Mouse (Mus musculus): ENCODE results near the gene Megf9. TPM values are rescaled to one million over a fixed set of nuclear protein-coding genes. Genes with fewer than 3 reads are reported as not detected.

Megf9 gene
- polyA plus RNA-seq, 1 experiment from 2014 or later, result 10.5 TPM

DNA sequence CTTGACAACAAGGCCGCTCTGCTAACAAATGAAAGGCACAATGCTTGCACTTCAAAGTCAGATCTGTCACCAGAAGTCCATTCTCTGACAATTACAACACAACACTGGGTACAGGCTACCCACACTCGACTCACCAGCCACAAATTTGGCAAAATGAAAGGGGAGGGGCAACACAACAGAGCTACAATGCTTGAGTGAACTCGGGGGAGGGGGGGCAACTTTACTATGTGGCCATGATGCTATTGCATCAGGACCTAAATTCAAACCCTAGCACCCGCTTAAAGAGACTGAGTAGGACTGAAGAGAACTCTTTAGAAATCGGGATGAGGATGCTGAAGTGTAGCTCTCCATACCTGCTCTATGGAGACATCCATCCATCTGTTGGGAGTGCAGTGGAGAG lies 135.3 kb downstream of the Megf9 start:
- no peak overlapping the region for H3K4me3 ChIP-seq (ENCODE audit: low read depth, low read length)
- H3K9ac ChIP-seq (replicated peaks; ENCODE audit: low read depth), result no peak overlapping the region
- ATAC-seq (no peak), DNase-seq (ENCODE audit: low spot score) (no peak)
- H3K4me1 ChIP-seq (ENCODE audit: insufficient read depth, low read depth, low read length), result no peaks in the 10 kb centered on the region
- H3K9me3 ChIP-seq (ENCODE audit: low read length), result no peaks in the 10 kb centered on the region
- WGBS, result 91% methylated on average over 5 of the region's 5 CpGs
- H3K27me3 ChIP-seq (replicated peaks; ENCODE audit: insufficient read depth, low read length), result no peaks in the 10 kb centered on the region
- no peak overlapping the region for H3K4me2 ChIP-seq (replicated peaks; ENCODE audit: low read depth, low read length)
- H3K27ac ChIP-seq (ENCODE audit: low read length), result no peak overlapping the region
- TF ChIP-seq CTCF (IDR thresholded peaks at IDR 0.05), result no peak
- TF ChIP-seq EP300 (IDR thresholded peaks at IDR 0.05), result no peak
- H3K36me3 ChIP-seq (ENCODE audit: insufficient read depth, low read length), result no peaks in the 10 kb centered on the region

- H3K4me1 ChIP-seq (ENCODE audit: insufficient read depth, low read depth, low read length), result no peaks in the 10 kb centered on the region
- no peaks in the 10 kb centered on the region for H3K36me3 ChIP-seq (ENCODE audit: insufficient read depth, low read length)
- WGBS, result 96% methylated on average over 2 of the region's 2 CpGs
- no peaks in the 10 kb centered on the region for H3K27me3 ChIP-seq (replicated peaks; ENCODE audit: insufficient read depth, low read length)
- DNase-seq (ENCODE audit: low spot score) (no peak), ATAC-seq (no peak)
- H3K9ac ChIP-seq (replicated peaks; ENCODE audit: low read depth), result no peak overlapping the region
- H3K4me2 ChIP-seq (replicated peaks; ENCODE audit: low read depth, low read length), result no peak overlapping the region
- H3K4me3 ChIP-seq (ENCODE audit: low read depth, low read length), result no peak overlapping the region
- H3K9me3 ChIP-seq (ENCODE audit: low read length), result no peaks in the 10 kb centered on the region
- no peak for TF ChIP-seq EP300 (IDR thresholded peaks at IDR 0.05)
- no peak for TF ChIP-seq CTCF (IDR thresholded peaks at IDR 0.05)
- H3K27ac ChIP-seq (ENCODE audit: low read length), result no peak overlapping the region
These were observed 135.7 kb downstream of the Megf9 start for GRCm38 (mm10) chr4:70399074-70399473.

DNA sequence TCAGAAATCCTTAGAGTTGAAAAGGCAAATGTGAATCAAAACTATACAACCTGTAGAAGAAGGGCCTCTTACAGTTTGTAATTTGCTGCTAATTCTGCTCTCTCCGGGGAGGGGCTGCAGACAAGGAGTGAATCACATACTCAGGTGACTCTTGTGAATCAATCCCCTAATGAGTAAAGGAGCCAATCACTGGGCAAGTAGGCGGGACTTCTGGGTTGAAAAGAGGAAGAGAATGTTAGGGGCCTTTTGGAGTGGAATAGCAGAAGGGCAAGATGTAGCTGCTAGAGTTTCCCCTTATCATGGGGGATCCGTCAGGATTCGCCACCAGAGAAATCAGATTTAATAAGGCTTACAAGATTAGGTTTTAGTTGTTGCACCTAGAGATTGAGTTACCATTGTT lies 136.7 kb downstream of the Megf9 start:
- Histone ChIP-seq H3K9me3 (ENCODE audit: low read length) (no peaks in the 10 kb centered on the region), H3K27me3 (replicated peaks; ENCODE audit: insufficient read depth, low read length) (no peaks in the 10 kb centered on the region), H3K4me1 (ENCODE audit: insufficient read depth, low read depth, low read length) (no peaks in the 10 kb centered on the region), H3K9ac (replicated peaks; ENCODE audit: low read depth) (no peak overlapping the region), H3K27ac (ENCODE audit: low read length) (no peak overlapping the region), H3K4me3 (ENCODE audit: low read depth, low read length) (no peak overlapping the region), H3K4me2 (replicated peaks; ENCODE audit: low read depth, low read length) (no peak overlapping the region), H3K36me3 (ENCODE audit: insufficient read depth, low read length) (no peaks in the 10 kb centered on the region)
- no peak for DNase-seq (ENCODE audit: low spot score)
- no peak for TF ChIP-seq CTCF (IDR thresholded peaks at IDR 0.05)
- no peak for TF ChIP-seq EP300 (IDR thresholded peaks at IDR 0.05)
- WGBS, result 84% methylated on average over 4 of the region's 4 CpGs
- no peak for ATAC-seq

DNA sequence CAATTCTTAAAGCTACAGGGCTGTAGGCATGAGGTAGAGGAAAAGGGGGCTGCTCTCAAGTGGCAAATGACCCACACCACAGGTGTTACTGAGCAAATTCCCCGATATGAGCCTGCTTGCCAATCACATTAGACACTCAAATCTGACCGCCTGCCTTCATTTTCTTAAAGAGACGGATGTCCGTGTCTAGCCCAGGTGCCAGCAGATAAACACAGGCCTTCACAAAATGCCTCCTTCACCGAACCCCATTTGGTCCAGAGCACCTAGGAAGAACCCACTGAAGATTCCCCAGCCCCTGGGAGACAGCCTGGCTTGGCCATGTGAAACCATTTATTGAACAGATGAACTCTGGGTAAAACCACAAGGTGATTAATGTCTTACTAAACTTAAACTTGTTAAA lies 138.1 kb downstream of the Megf9 start:
- Histone ChIP-seq H3K4me1 (ENCODE audit: insufficient read depth, low read depth, low read length) (no peaks in the 10 kb centered on the region), H3K4me2 (replicated peaks; ENCODE audit: low read depth, low read length) (no peak overlapping the region), H3K9me3 (ENCODE audit: low read length) (no peaks in the 10 kb centered on the region), H3K27me3 (replicated peaks; ENCODE audit: insufficient read depth, low read length) (no peaks in the 10 kb centered on the region), H3K27ac (ENCODE audit: low read length) (no peak overlapping the region), H3K36me3 (ENCODE audit: insufficient read depth, low read length) (no peaks in the 10 kb centered on the region), H3K9ac (replicated peaks; ENCODE audit: low read depth) (no peak overlapping the region), H3K4me3 (ENCODE audit: low read depth, low read length) (no peak overlapping the region)
- no peak for TF ChIP-seq CTCF (IDR thresholded peaks at IDR 0.05)
- TF ChIP-seq EP300 (IDR thresholded peaks at IDR 0.05), result no peak
- DNase-seq (ENCODE audit: low spot score) (no peak), ATAC-seq (no peak)
- WGBS, result 88% methylated on average over 5 of the region's 5 CpGs

- ATAC-seq (peak; percentile 69), DNase-seq (ENCODE audit: low spot score) (peak; percentile 60)
- Histone ChIP-seq H3K36me3 (ENCODE audit: insufficient read depth, low read length) (no peaks in the 10 kb centered on the region), H3K4me2 (replicated peaks; ENCODE audit: low read depth, low read length) (no peak overlapping the region), H3K9me3 (ENCODE audit: low read length) (no peaks in the 10 kb centered on the region), H3K27ac (ENCODE audit: low read length) (no peak overlapping the region), H3K27me3 (replicated peaks; ENCODE audit: insufficient read depth, low read length) (no peaks in the 10 kb centered on the region), H3K9ac (replicated peaks; ENCODE audit: low read depth) (no peak overlapping the region), H3K4me1 (ENCODE audit: insufficient read depth, low read depth, low read length) (no peaks in the 10 kb centered on the region), H3K4me3 (ENCODE audit: low read depth, low read length) (no peak overlapping the region)
- TF ChIP-seq CTCF (IDR thresholded peaks at IDR 0.05) (no peak), EP300 (IDR thresholded peaks at IDR 0.05) (no peak)
- 60% methylated on average over 2 of the region's 2 CpGs for WGBS
These were observed 140.1 kb downstream of the Megf9 start for GRCm38 (mm10) chr4:70394736-70395135.

DNA sequence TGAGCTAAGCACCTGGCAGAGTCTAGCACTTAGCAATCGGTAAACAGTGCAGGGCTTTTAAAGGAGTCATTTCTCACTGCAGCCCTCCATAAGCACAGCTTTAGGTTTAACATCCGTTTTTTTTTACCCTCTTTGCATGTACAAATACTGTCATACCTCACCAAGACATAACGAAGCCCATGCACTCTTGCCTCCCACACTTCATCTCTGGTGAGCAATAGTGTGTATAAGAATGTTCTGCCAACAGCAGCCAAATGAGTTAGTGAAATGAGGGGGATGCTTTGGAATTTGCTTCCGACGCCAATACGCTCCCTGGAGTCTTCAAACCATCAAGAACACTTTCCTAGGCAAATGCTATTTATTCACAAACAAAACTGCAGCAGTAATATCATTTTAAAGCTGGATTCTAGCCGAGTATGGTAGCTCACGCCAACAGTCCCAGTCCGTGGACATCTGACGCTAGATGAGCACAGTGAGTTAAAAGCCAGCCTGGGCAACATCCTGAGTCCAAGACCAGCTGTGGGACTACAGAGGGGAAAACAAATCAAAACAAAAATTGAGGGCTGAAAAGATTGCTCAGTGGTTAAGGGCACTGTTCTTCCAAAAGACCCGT lies 142.9 kb downstream of the Megf9 start:
- WGBS, result 56% methylated on average over 11 of the region's 11 CpGs
- Histone ChIP-seq H3K27ac (ENCODE audit: low read length) (no peak overlapping the region), H3K9ac (replicated peaks; ENCODE audit: low read depth) (no peak overlapping the region), H3K36me3 (ENCODE audit: insufficient read depth, low read length) (no peaks in the 10 kb centered on the region), H3K27me3 (replicated peaks; ENCODE audit: insufficient read depth, low read length) (no peaks in the 10 kb centered on the region), H3K4me1 (ENCODE audit: insufficient read depth, low read depth, low read length) (no peaks in the 10 kb centered on the region; the same call in 1 of the 2 replicates), H3K4me3 (ENCODE audit: low read depth, low read length) (no peak overlapping the region), H3K9me3 (ENCODE audit: low read length) (no peaks in the 10 kb centered on the region), H3K4me2 (replicated peaks; ENCODE audit: low read depth, low read length) (no peak overlapping the region)
- ATAC-seq, result peak; percentile 62
- no peak for TF ChIP-seq CTCF (IDR thresholded peaks at IDR 0.05)
- no peak for TF ChIP-seq EP300 (IDR thresholded peaks at IDR 0.05)
- peak; percentile 69 for DNase-seq (ENCODE audit: low spot score)

DNA sequence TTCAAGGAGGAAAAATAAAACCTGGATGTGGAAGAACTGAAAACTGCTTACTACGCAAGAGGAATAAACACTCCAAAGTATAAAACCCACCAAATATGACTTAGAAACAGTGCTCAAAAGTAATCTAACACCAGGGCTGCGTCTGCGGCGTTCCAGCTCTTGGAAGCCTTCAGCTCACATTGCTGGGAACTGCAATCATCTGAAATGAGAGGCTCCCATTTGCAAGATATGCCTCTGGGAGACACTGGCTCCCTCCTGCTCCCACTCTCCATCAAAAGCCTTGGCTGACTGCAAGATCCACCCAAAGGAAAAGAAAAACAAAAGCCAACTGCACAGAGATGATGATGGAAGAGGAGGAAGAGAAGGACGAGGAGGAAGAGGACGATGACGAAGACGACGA lies 143.7 kb downstream of the Megf9 start:
- H3K4me2 ChIP-seq (replicated peaks; ENCODE audit: low read depth, low read length), result no peak overlapping the region
- TF ChIP-seq CTCF (IDR thresholded peaks at IDR 0.05) (no peak), EP300 (IDR thresholded peaks at IDR 0.05) (no peak)
- no peaks in the 10 kb centered on the region for H3K36me3 ChIP-seq (ENCODE audit: insufficient read depth, low read length)
- H3K27ac ChIP-seq (ENCODE audit: low read length), result no peak overlapping the region
- H3K9me3 ChIP-seq (ENCODE audit: low read length), result no peaks in the 10 kb centered on the region
- ATAC-seq, result no peak
- H3K9ac ChIP-seq (replicated peaks; ENCODE audit: low read depth), result no peak overlapping the region
- DNase-seq (ENCODE audit: low spot score), result no peak
- H3K4me3 ChIP-seq (ENCODE audit: low read depth, low read length), result no peak overlapping the region
- H3K27me3 ChIP-seq (replicated peaks; ENCODE audit: insufficient read depth, low read length), result no peaks in the 10 kb centered on the region
- WGBS, result 74% methylated on average over 9 of the region's 9 CpGs
- no peaks in the 10 kb centered on the region; the same call in 1 of the 2 replicates for H3K4me1 ChIP-seq (ENCODE audit: insufficient read depth, low read depth, low read length)

Data from lung, postnatal 0 days (tissue).